Mouse (Mus musculus) lung, embryonic 14.5 days (tissue): ENCODE data around the gene Tns1. TPM values are rescaled to one million over a fixed set of nuclear protein-coding genes. Genes with fewer than 3 reads are reported as not detected.

Experiments
- ATAC-seq: fragments of 200-750 bp; cut with Nextera tagmentation; 2 replicates; pipeline ENCODE4 v1.8.0; 2017; ENCODE audit warnings: mild to moderate bottlenecking, moderate TSS enrichment, moderate library complexity; ENCODE audit not compliant: insufficient read depth
- DNase-seq: peaks from one replicate; pipeline ENCODE4 v3.0.0-alpha.2; 2015
- H3K27ac ChIP-seq: fragments of 300-500 bp; sonication (generic); 2 replicates; pipeline ENCODE4 v1.5.1; 2014; ENCODE audit warnings: low read depth, mild to moderate bottlenecking, moderate library complexity
- H3K27me3 ChIP-seq: fragments of 300-500 bp; sonication (generic); 2 replicates; pipeline ENCODE4 v1.6.1; 2014; ENCODE audit warnings: low read length, control low read depth; ENCODE audit not compliant: insufficient read depth
- H3K36me3 ChIP-seq: fragments of 300-500 bp; sonication (generic); 2 replicates; pipeline ENCODE4 v1.6.1; 2014; ENCODE audit warnings: control low read depth; ENCODE audit not compliant: insufficient read depth
- H3K4me1 ChIP-seq: fragments of 300-500 bp; sonication (generic); 2 replicates; pipeline ENCODE4 v1.6.1; 2014; ENCODE audit warnings: antibody characterized with exemption, control low read depth; ENCODE audit not compliant: insufficient read depth
- H3K4me2 ChIP-seq: fragments of 300-500 bp; sonication (generic); 2 replicates; pipeline ENCODE4 v1.6.1; 2014; ENCODE audit warnings: mild to moderate bottlenecking
- H3K4me3 ChIP-seq: fragments of 300-500 bp; sonication (generic); 2 replicates; pipeline ENCODE4 v1.5.1; 2014; ENCODE audit warnings: low read depth, low read length
- H3K9ac ChIP-seq: fragments of 300-500 bp; sonication (generic); 2 replicates; pipeline ENCODE4 v1.6.1; 2014
- H3K9me3 ChIP-seq: fragments of 300-500 bp; sonication (generic); 2 replicates; pipeline ENCODE4 v1.6.1; 2016; ENCODE audit warnings: low read depth, low read length, control low read depth
- CTCF ChIP-seq: IDR thresholded peaks from 2 replicates; pipeline ENCODE4 v1.5.1; 2016; ENCODE audit warnings: antibody characterized with exemption, low read depth
- WGBS: fragments of 180-500 bp; shearing (Covaris S2); extraction: QIAGEN DNeasy Blood & Tissue Kit; methylation state at CpG from one replicate; pipeline ENCODE4 v1.1.7; 2014; 5-methylcytosine and 5-hydroxymethylcytosine counted together
- polyA plus RNA-seq: library from polyadenylated mRNA; unstranded; fragments of >200 nt; fragmentation: Nextera tagmentation; extraction: Ambion mirVana; gene quantifications from 2 replicates; pipeline ENCODE4 v1.2.1, GENCODE M21; 2014

The Tns1 gene
- polyA plus RNA-seq, 1 experiment from 2014 or later = 95.2 TPM

DNA sequence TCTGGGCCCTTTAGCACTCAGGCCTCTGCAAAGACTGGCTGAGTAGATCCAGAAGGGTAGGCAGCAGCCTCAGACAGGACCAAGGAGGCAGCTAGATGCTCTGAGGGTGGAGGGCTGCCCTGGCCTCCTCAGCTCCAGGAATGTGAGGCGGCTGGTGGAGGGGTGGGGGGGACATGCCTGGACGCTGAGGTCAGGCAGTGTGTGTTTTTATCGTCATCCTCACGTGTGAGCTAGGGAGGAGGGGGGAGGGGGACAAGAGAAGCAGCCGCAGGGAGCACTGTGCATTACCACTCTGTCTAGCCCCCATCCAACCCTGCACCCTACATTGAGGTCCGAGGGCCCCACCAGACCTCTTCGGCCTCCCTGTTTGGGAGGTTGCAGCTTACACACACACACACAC lies 70.2 kb downstream of the Tns1 start:
- no peaks in the 10 kb centered on the region for H3K9me3 ChIP-seq
- no peak overlapping the region for H3K4me2 ChIP-seq
- H3K36me3 ChIP-seq = no peaks in the 10 kb centered on the region
- WGBS = 18% methylated on average over 7 of the region's 7 CpGs
- H3K9ac ChIP-seq = no peak overlapping the region
- peaks cover 25% of the 10 kb centered on the region for H3K4me1 ChIP-seq
- peak overlapping the region; percentile 80 for H3K27ac ChIP-seq
- DNase-seq = peak; percentile 58
- TF ChIP-seq CTCF = no peak
- peak; percentile 75 for ATAC-seq
- no peaks in the 10 kb centered on the region for H3K27me3 ChIP-seq
- no peak overlapping the region for H3K4me3 ChIP-seq

DNA sequence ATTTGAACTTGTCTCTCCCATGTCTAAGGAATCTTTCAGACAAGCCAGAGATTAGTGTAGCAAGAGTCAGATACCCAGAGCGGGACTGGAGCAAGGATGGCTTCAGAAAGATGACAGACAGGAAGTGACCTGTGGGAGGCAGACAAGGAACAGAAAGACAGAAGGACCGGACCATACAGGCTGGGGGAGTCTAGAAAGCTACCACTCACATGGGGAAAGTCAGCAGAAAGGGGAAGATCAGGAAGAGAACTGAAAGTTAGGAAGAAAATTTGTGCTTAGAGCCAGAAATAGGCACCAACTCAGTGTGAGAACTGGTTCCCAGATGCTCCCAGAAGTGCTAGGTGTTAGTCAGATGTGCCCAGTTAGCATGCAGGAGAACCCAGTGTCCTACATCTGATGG lies 71.2 kb downstream of the Tns1 start:
- no peak overlapping the region for H3K4me2 ChIP-seq

GRCm38 (mm10) chr1:74051349-74051748 lies 72.9 kb downstream of the Tns1 start:
- ATAC-seq (no peak), DNase-seq (no peak)
- no peak overlapping the region for H3K4me2 ChIP-seq
- 28% methylated on average over 2 of the region's 2 CpGs for WGBS
- no peaks in the 10 kb centered on the region for H3K9me3 ChIP-seq
- H3K4me1 ChIP-seq = peaks cover 37% of the 10 kb centered on the region
- no peaks in the 10 kb centered on the region for H3K27me3 ChIP-seq
- no peak overlapping the region for H3K27ac ChIP-seq
- no peak overlapping the region for H3K4me3 ChIP-seq
- no peak for TF ChIP-seq CTCF
- H3K9ac ChIP-seq = no peak overlapping the region
- no peaks in the 10 kb centered on the region for H3K36me3 ChIP-seq

More for the DNA sequence above, 71.2 kb downstream of the Tns1 start:
- no peak for TF ChIP-seq CTCF
- no peak overlapping the region for H3K9ac ChIP-seq
- H3K36me3 ChIP-seq = no peaks in the 10 kb centered on the region
- H3K4me1 ChIP-seq = peaks cover 27% of the 10 kb centered on the region
- 71% methylated on average over 2 of the region's 2 CpGs for WGBS
- no peaks in the 10 kb centered on the region for H3K9me3 ChIP-seq
- H3K27ac ChIP-seq = peak overlapping the region; percentile 80; the same call in 1 of the 2 replicates
- DNase-seq = no peak
- no peak for ATAC-seq
- H3K4me3 ChIP-seq = no peak overlapping the region
- no peaks in the 10 kb centered on the region for H3K27me3 ChIP-seq

- TF ChIP-seq CTCF = no peak
- no peaks in the 10 kb centered on the region for H3K36me3 ChIP-seq
- no peak overlapping the region for H3K9ac ChIP-seq
- H3K9me3 ChIP-seq = no peaks in the 10 kb centered on the region
- peak overlapping the region; percentile 34; the same call in 1 of the 2 replicates for H3K27ac ChIP-seq
- H3K27me3 ChIP-seq = no peaks in the 10 kb centered on the region
- 51% methylated on average over 17 of the region's 17 CpGs for WGBS
- H3K4me1 ChIP-seq = peaks cover 33% of the 10 kb centered on the region
- ATAC-seq (peak; percentile 28; the same call in 1 of the 2 replicates), DNase-seq (no peak)
- H3K4me2 ChIP-seq = no peak overlapping the region
- no peak overlapping the region for H3K4me3 ChIP-seq
Measured at GRCm38 (mm10) chr1:74049430-74049829, 74.8 kb downstream of the Tns1 start.

GRCm38 (mm10) chr1:74047722-74048121 lies 76.5 kb downstream of the Tns1 start:
- H3K27ac ChIP-seq = peak overlapping the region; percentile 69; the same call in 1 of the 2 replicates
- H3K4me2 ChIP-seq = no peak overlapping the region; the same call in 1 of the 2 replicates
- H3K9me3 ChIP-seq = no peaks in the 10 kb centered on the region
- H3K4me3 ChIP-seq = no peak overlapping the region
- H3K27me3 ChIP-seq = no peaks in the 10 kb centered on the region
- no peak for TF ChIP-seq CTCF
- peaks cover 38% of the 10 kb centered on the region for H3K4me1 ChIP-seq
- 59% methylated on average over 6 of the region's 6 CpGs for WGBS
- DNase-seq (no peak), ATAC-seq (0 out of 2 replicates have a peak, but pooled peaks have one; percentile 29)
- H3K9ac ChIP-seq = no peak overlapping the region
- no peaks in the 10 kb centered on the region for H3K36me3 ChIP-seq

DNA sequence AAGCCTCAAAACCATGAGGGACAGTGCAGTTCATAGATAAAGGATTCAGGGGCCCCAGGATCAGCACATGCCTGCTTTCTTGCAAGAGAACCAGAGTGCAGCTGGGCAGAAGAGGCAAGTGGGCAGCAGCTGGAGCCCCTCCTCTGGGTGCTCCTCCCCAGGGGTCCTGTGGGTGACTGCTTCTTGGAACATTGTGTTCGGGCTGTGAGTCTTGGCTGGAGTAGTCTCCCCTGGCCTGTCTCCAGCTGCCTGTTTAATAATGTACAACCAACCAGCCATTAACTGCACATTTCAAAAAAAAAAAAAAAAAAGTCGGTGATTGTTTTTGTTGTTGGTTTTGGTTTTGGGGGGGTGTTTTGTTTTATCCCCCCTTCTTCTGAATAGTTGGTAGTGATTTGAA lies 76.9 kb downstream of the Tns1 start:
- Histone ChIP-seq H3K9me3 (no peaks in the 10 kb centered on the region), H3K36me3 (no peaks in the 10 kb centered on the region), H3K27ac (peak overlapping the region; percentile 69; the same call in 1 of the 2 replicates), H3K4me2 (no peak overlapping the region; the same call in 1 of the 2 replicates), H3K9ac (no peak overlapping the region), H3K27me3 (no peaks in the 10 kb centered on the region), H3K4me3 (no peak overlapping the region), H3K4me1 (peaks cover 42% of the 10 kb centered on the region)
- DNase-seq (peak; percentile 80), ATAC-seq (no peak)
- 36% methylated on average over 2 of the region's 2 CpGs for WGBS
- no peak for TF ChIP-seq CTCF

DNA sequence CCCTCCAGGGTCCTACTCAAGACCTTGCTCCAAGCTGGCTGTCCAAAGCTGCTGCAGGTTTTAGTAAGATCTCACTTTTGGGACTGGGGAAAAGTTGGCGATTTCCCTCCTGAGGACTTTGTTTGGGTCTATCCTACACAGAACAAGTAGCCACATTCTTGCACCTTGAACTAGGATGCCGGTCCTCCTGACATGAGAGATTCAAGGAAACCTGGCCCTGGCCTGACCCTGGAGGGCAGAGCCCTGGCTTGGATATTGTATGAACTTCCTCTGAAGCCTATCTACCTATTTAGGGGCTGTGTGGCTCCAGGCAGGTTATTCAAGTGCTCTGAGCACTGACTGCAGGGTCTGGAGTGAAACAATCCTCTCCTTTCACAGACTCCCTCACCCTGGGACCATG lies 79.2 kb downstream of the Tns1 start:
- H3K9me3 ChIP-seq = no peaks in the 10 kb centered on the region
- H3K27me3 ChIP-seq = no peaks in the 10 kb centered on the region
- no peak for DNase-seq
- H3K9ac ChIP-seq = no peak overlapping the region
- no peaks in the 10 kb centered on the region for H3K36me3 ChIP-seq
- H3K27ac ChIP-seq = no peak overlapping the region
- ATAC-seq = no peak
- peaks cover 60% of the 10 kb centered on the region for H3K4me1 ChIP-seq
- no peak for TF ChIP-seq CTCF
- H3K4me2 ChIP-seq = no peak overlapping the region
- H3K4me3 ChIP-seq = no peak overlapping the region
- 78% methylated on average over 2 of the region's 2 CpGs for WGBS

DNA sequence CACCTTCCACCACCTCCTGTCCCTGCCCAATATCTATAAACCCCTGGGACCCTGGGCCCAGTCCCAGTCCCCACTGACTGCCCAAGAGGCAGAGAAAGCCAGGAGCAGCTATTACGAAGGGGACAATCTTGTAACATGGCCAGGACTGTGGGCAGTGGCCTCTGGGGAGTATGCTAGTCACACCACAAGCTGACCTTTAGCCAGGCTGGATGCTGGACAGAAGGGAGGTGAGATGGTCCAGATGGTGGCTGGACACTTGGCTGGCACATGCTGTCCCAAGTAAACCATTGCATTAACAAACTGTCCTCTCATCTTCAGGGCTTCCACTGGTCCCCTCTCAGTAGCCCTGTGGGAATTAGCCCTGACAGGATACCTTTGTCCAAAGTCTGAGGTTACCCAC lies 79.8 kb downstream of the Tns1 start:
- Histone ChIP-seq H3K9me3 (no peaks in the 10 kb centered on the region), H3K27ac (no peak overlapping the region), H3K9ac (no peak overlapping the region), H3K36me3 (no peaks in the 10 kb centered on the region), H3K4me3 (no peak overlapping the region), H3K4me2 (no peak overlapping the region), H3K4me1 (peaks cover 56% of the 10 kb centered on the region), H3K27me3 (no peaks in the 10 kb centered on the region)
- ATAC-seq (no peak), DNase-seq (no peak)
- WGBS = 66% methylated on average over 1 of the region's 1 CpGs
- no peak for TF ChIP-seq CTCF
